Mouse (Mus musculus) thymus, postnatal 0 days (tissue): ENCODE measurements at regions not wholly inside any gene's neighbourhood (a gene's known extent, or its start where the extent isn't known, plus 50 kb on each side); places are given as distances from the start of the nearest gene placed in this dataset.

ENCODE experiments used
- DNase-seq: peaks from one replicate; pipeline ENCODE4 v3.0.0-alpha.2; 2015; ENCODE audit warnings: low spot score

DNA sequence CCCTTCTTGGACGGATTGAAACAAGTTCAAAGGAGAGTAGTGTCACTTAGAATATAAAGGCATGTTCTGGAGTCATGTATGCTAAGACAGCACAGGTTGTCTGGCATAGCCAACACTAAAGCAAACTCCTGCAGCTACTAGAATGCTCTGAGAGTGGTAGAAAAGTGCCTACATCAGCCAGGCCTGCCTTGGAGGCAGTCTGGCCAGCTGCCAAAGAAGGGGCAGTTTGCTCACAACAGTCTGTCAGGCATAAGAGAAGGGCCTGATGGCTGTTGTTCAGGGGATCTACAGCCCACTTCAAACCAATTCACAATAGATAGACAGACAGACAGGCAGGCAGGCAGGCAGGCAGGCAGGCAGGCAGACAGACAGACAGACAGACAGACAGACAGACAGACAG, 136.5 kb upstream of the Dap start:
- DNase-seq = no peak

DNA sequence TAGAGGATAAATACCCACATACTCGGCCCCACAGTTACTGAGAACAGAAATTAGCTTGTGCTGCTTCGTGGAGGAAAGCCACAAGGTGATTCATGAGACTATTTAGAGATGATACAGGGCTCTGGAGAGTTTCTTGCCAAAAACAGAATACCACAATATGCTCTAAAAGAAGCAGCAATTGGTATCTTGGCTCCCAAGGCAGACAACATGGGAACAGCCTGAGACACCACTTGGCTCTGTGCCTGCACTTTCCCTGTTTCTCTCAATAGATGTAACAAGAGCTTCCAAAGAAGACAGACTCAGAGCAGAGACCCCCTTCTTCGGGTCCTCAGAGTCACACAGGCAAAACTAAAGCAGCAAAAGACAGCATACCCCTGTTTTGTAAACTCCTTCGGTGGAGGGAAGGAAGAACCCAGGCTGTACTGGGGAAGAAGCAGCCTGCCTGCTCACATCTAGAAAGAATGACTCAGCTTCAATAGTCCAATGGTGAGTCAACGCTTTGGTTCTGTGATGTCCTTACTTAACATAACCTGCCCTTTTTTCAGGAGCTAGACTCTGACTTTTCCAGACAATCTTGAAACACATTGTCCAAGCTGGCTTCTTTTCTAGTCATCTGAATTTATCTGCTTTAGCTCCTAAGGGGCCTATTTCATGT, 132.1 kb upstream of the Dap start:
- no peak for DNase-seq

DNA sequence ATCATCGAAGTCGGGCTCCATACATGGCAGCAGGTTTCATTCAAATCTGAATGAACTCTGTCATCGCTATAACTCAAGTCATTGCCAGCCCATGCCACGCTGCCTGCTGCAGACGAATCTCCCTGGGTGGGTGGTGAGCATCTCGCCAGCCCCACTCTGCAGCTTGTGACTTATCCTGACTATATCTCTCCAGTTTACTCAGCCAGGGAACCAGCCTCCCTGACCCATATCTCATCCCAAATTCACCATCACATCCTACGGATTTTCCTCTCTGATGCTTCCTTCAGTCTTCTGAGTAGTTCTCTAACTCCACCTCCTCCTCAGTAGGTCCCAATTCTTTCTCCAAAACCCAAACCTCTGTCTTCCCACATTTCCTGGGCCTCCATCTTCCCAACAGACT, 127.9 kb upstream of the Dap start:
- no peak for DNase-seq

DNA sequence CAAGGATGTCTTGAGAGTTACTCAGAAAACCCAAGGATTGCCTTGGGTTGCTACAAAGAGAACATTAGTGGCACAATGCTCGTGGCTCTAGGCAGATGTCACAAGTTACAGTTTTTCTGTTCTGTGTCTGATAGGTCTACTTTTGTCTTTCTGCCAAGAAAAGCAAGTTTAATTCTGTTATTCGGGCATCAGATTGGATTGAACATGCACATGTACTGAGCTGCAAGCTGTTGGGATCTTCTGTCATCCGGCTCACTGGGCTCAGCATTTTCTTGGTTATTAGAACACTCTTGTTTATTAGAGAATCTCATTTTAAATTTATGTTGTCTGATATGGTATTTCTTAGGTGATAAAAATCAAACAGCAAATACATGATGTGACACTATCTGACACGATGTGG, 126.8 kb upstream of the Dap start:
- DNase-seq = no peak

DNA sequence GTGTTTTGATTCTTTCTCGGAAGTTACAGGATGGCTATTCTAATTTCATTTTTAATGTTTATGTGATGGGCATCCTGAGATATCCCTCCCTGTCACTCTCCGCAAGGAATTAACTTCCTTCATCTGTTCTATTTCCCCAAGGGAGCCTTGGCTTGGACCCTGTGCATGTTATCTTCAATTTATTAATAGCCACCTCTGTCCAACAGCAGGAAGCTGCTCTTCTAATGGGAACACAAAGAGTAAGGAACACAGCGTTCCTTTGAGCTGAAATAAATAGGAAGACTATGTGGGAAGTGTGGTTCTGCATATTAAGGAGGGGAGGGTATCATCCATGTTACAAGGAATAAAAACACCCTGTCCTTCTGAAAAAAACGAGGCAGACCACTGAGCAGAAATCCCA, 119.4 kb upstream of the Dap start:
- DNase-seq = no peak

DNA sequence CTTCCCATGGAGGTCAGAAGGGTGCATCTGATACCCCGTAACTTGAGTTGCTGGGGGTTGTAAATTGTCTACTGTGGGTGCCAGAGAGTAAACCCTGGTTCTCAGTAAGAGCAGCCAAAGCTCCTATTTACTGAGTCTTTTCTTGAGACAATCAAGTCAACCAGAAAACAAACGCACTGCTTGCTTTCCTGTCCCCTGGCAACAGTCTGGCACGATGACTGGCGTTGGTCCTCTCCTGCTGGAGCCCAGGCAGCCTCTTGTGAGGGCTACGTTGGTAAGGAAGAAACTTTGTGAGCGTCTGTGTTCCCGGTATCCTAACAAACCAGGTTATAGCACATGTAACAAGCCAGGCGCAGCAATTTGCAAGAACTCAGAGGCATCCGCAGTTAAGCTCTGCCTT, 117.2 kb upstream of the Dap start:
- no peak for DNase-seq

DNA sequence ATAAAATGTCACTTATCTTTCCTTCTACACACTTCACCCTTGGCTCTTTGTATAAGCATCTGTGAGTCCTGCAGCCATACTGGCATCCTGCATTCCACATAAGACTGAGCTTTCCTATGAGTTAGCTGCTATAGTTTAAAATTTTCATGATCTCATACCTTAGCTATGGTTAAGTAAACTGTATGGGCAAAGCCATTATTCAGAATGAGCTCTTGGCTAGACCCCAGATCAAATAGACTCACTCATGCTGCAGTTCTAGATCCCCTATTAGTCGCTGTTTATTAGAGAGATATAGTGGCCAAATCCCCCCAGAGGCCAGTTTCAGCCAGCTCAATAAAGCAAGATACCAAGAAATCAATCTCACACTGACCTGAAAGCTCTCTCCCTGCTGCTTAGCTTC, 110.9 kb upstream of the Dap start:
- no peak for DNase-seq

DNA sequence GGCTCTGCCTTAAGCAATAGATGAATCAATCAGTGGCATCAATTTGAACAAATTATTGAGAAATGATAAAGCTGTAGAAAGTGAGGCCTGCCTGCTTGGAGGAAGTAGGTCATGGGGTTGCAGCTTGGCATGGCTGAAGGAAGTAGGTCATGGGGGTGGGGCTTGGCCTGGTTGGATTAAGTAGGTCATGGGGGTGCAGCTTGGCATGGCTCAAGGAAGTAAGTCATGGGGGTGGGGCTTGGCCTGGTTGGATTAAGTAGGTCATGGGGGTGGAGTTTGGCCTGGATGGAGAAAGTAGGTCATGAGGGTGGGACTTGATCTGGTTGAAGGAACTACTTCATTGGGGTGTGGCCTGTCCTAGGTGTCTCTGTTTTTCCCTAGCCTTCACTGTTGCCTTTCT, 106.8 kb upstream of the Dap start:
- DNase-seq = peak; percentile 80

DNA sequence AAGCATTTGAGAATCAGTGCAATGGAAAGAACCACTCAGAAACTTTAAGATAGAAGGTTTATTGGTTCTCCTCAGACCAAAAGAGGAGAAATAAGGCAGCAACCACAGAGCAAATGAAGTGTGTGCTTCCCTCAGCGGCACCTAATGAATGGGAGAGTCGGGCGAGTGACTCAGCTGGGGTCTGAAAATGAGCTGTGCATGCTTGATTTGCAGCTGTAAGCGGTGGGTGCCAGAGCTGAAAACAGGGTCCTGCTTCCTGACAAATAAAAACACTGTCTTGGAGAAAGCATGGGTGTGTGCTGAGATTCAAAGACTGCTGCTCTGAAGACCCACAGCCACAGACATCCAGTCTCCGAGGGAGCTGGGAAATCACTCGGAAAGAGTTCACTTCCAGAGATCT, 104.0 kb upstream of the Dap start:
- DNase-seq = no peak

DNA sequence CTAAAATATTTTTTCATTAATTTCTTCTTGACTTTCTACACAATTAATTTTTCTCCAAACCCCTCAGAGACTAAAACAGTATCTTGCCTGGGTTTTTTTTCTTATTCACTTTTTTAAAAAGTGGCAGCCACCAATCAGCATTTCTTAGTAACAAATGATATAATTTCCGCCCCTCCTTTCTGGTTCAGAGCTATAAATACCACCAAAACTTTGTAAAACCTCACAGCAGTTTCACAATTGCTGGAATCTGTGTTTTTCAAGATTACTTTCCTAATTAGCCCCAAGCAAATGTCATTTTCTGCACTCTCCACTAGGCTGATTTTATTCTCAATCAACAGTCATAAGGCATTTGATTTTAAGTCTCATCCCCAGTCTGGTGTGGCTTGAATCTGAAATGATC, 98.3 kb upstream of the Dap start:
- no peak for DNase-seq

DNA sequence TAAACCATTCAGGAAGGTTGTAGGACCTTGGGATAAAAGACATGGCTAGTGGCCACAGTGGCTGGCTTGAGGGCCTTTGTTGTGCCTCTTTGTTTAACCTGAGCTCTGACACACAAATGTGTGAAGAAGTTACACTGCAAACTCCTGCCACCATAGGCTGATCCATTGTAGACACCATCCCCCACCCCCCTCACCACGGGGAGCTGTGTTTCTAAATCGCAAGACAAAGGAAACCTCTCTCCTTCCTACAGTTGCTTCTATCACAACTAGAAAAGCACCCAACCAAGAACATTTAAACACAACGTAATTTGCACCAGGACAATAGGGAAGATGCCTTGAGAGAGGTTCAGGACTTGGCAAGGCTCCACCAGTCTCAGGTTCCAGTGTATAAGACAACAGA, 97.1 kb upstream of the Dap start:
- DNase-seq = no peak

DNA sequence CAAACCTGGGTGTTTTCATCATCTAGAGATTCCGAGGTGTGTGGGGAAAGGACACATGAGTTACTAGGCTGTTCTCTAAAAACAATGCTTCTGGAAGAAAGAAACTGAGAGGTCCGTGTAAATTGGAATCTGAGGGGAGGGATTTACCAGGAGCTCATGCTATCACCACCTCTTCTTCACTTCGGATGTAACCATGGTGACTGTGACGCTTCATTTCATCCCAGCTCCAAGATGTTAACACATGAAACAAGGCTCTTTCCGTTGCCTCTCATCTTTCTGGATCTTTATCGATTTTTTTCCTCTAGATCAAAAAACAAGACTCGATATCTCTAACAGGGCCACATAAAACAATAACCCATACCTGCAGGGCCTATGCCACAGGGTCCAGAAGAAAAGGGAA, 89.2 kb upstream of the Dap start:
- no peak for DNase-seq

DNA sequence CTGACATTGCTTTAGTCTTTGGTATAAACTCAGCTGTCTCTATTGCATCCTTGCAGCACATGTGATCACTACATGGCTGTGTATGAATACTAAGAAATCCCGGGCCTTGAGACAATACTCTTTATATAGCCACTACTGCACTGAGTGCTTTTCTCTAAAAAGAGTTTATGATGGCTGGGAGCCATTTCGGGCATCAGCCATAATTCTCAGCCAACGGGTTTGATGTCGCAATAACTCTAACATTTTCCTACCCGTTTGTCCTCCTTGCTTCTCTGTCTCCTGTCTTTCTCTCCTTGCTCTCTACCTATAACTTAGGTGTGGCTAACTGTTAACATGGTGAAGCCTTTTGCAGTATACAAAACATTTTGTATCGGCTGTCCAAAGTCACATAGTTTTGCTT, 85.5 kb upstream of the Dap start:
- no peak for DNase-seq

DNA sequence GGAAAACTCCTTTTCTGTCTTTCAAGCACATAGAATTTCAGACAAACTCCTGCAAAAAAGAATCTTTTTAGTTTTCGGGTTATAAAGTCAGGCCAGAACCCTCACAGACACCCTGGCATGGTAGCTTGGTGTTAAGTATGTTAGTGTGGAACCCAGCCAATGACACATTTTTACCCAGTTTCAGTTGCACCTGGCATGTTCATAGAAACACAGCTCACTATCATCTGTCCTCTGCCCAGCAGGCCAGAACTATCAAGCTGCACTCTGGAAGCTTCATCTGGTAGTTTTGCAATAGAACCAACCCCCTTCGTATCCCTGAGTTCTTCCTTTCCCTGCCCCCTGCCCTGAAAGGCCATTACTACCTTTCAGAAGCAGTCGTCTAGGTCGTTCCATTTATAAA, 82.4 kb upstream of the Dap start:
- DNase-seq = no peak

DNA sequence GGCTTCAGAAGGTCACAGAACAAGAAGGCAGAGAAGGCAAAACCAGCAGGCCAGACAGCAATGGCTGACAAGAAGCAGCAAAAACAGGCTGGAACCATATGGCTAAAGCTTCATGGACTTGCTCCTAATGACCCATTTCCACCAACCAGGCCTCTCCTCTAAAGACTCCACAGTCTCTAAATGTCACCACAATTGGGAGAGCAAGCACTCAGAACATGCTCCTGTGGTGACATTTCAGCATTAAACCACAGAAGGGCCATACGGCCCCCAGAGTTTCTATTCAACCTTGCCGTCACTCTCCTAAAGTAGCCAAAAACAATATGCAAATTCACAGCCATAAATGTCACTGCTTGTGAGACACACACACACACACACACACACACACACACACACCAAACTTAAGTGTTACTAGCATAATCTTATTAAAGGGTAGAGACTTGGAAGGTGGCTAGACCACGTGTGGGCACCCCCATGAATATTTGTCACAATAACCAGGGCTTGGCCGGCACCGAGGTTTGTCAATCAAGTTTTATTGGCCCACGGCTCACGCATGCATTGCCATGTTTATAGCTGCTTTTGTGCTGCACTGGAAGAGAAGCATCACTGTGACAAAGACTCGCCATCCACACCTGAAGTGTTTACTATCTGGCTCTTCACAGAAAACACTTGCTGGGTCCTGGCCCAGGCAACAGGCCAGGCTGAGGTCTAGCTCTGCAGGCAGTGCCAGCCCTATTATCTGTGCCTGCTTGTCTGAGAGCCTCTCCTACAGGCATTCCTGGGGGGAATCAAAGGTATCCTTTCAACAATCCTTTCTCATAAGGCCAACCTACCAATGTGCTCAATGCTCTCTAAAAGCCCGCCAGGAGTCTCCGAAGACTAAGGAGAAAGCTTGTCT, 75.6 kb upstream of the Dap start:
- no peak for DNase-seq

DNA sequence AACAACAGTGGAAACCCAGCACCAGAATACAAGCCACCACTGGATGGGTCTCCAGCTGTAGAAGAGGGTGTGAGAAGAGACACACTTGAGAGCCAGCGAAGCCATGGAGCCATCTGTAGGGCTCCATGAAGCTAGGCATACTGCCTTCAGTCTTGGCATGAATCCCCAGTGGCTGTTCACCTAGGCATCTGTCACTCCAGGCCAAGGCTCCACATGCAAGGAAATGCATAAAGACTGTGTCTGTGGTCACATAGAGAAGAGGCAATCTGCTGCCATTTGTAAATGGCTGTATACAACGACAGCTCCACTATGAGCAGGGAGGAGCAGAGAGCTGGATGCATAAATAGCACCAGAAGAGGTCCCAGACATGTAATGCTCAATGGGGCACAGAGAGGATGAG, 74.3 kb upstream of the Dap start:
- no peak for DNase-seq

DNA sequence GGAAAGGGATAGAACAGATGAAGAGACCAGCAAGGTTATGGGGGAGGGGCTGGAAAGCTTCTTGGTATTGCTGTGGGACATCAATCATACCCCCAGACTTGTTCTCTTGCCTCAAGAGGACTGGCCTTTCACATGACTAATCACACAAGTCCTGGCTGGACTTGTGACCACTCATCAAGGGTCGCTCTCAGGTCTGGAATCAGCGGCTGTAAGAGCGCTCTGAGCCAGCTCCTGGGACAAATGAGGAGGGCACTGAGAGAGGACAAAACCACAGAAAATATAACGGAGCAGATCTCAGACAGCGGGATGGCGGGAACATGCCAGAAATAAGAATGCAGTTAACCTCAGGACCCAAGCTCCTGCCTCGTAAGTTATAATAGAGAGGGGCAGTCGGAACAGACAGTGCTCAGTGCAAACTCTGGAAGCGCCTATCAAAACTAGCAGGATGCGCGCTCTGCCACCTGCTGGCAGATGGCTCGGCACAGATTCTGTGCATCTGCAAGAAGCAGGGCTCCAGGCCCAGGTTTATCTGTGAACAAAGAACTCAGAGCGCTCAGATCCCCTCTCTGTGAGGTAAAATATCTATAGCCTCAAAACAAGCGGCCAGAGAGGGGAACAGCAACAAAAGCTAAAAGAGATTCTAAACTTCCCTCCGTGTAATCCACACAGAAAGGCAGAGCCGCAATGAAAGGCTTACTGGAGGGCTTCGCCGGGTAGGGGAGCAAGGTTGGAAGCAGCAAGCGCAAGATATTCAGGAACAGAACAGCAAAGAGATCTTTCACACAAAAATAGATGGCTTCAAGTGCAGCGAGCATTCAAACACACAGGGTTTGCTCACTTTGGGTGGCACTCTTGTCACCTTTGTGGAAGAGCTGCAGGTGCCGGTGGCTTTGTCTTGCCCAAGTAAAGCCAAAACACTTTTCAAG, 73.3 kb upstream of the Dap start:
- peak; percentile 72 for DNase-seq

DNA sequence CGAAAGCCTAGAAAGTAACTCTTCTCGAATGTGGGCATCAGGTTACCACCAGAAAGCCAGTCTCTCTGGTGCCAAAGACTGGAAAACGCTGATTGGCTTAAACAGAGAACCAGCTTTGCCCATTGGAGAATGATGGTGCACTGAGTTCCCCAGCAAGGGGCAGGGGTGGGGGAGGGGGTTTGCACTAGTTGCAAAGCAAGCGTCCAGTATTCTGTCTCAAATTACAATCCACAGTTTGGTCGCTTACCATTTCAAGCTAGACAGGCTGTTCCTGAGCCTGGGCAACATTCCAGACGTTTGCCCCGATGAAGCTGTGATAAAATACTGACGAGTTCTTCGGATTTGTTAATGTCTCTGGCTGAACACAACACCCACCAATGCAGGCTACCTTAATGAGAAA, 69.0 kb upstream of the Dap start:
- DNase-seq = no peak

DNA sequence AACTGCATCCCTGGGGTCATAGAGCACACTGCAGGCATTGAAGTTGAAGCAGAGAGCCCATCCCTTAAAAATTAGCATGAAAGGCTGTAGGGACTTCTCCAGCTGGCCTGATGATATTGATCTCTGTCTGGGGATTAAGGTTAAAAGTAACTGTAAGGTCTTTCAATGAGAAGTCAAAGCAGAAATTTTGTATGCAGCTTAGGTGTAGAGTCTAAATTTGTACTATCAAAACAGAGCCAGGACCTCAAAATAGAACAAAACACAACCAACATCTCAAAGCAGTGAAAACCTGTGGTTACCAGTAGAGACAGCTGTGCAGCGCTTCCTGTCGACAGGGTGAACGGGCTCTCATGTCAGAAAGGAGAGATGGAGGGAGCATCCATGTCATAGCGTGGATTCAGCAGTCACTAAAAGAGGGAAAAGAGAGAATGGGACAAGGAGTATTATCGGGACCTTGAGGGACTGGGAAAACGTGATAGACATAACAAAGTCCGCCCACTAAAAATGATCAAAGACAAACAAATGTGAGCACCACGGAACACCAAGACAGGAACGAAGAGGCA, 57.5 kb upstream of the Dap start:
- peak; percentile 80 for DNase-seq

DNA sequence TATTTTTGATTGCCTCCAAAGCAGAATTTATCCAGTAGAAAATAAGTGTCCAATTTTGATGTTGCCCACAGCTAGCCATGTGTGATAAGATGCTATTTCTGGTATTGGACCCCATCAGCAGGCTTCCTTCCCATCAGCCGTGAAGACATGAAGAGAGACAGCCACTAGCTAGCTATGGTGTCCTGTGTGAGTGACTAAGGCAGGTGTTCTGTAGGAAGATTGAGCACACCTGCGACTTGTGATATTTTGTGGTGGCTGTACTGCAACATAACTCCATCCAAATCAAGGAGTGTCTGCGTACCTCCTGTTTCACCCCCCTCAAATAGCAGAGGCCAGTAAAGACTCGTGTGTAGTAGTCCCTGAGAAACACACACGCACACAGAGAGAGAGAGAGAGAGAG, 56.6 kb upstream of the Dap start:
- peak; percentile 37 for DNase-seq

DNA sequence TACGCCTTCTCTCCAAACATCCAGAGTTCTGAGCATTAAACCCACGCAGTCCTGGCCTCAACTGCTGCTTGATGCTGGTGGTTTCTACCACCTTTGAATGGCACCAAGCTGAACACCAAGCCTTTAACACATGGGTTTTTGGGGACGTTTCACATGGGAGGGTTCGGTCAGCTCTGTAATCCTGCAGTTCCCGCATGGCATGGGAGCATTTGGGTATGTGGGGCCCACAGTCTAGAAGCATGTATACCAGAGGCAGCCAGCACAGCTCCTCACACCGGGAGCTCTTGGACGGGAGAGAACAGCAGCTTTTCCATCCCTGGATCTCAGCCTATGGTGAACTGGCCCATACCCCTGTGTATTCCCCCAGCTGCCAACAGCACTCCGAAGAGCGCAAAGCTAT, 55.9 kb upstream of the Dap start:
- DNase-seq = no peak
